Mouse (Mus musculus): Measurements from ENCODE around the gene Igdcc3.
A peak's percentile ranks its signal among the peaks of the same experiment; 100 is the strongest.

The Igdcc3 gene

GRCm38 (mm10) chr9:65140491-65140890, 498 bp upstream of the Igdcc3 start:
- DNase-seq (ENCODE audit: low spot score in 2 of 2) = no peak

- DNase-seq (ENCODE audit: low spot score in 2 of 2) = peak in 1 of 2 experiments; percentile 47
Measured at GRCm38 (mm10) chr9:65141306-65141975, 452 bp downstream of the Igdcc3 start.

DNA sequence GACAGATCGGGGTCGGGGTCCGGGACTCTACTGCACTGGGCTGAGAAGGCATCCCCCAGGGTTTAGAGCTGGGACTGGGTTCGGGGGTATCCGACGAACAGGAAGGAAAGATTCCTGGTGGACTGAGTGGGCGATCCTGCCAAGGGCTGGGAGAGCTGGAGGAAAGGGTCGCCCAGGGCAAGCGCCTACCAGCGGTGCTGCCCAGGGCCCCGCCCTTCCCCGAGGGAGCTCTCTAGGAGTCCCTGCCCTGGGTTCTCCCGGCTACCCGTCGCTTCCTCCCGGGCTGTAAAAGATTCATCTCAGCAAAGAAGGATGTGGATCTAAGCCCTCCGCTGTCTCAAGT, 958 bp downstream of the Igdcc3 start:
- no peak for DNase-seq (ENCODE audit: low spot score in 2 of 2)

GRCm38 (mm10) chr9:65142399-65142798, 1.4 kb downstream of the Igdcc3 start:
- no peak for DNase-seq (ENCODE audit: low spot score in 2 of 2)

DNA sequence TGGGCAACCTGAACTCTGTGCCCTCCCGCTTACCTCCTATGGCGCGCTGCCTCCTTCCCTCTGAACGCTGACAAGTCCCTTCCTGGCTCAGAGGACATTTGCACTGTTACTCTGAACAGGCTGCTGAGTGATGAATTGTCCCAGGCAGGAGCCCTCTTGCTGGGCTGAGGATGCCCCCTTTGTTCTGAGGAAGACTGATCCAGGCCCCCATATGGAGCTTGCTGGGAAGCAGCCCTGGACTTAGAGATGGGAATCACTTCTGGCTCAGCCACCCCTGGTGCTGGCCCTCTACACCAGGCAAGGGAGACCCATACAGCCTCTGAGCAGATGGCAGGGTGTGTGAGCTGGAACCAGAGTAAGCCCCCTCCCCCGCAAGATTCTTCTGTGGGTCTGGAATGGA, 5.0 kb downstream of the Igdcc3 start:
- no peak for DNase-seq (ENCODE audit: low spot score in 2 of 2)

- DNase-seq (ENCODE audit: low spot score in 2 of 2) = no peak
Measured at GRCm38 (mm10) chr9:65148507-65148906, 7.5 kb downstream of the Igdcc3 start.

- DNase-seq (ENCODE audit: low spot score in 2 of 2) = no peak
Measured at GRCm38 (mm10) chr9:65152711-65153330, 11.8 kb downstream of the Igdcc3 start.

DNA sequence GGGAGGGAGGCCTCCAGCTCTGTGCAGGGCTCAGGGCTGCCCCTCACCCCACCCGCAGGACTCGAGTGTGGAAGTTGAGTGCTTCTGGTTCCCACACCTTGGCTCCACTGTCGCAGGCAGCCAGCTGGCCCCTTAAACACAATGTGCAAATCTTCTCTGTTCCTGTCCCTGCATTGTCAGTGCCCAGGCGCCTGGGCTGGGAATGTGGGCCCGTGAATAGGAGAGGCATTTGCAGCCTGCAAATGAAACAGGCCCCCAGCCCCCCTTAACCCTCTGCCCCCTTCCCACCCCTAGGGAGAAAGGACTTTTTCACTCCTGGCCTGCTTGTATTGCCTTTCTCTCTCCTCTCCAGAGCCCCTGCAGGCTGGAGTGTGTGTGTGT, 12.3 kb downstream of the Igdcc3 start:
- no peak for DNase-seq (ENCODE audit: low spot score in 2 of 2)

- DNase-seq (ENCODE audit: low spot score in 2 of 2) = no peak
Measured at GRCm38 (mm10) chr9:65154692-65155455, 13.9 kb downstream of the Igdcc3 start.

DNA sequence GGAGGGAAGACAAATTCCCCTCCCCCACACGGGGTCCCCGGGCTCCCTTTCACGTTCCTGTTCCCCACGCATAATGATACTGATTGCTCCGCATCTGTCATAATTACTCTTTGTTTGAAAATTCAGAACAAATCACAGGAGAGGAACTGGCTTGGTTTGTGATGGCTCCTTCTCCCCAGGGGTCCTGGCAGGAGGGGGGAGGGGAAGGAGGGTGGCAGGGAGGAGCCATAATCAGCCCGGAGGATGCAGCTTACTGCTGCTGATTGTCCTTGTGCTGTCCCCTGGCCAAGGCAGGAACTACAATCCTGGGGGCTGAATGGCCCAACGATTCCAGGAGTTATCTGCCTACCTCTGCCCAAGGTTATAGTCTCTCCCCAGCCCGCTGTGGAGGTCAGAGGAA, 15.6 kb downstream of the Igdcc3 start:
- DNase-seq (ENCODE audit: low spot score in 2 of 2) = no peak

GRCm38 (mm10) chr9:65157631-65158030, 16.6 kb downstream of the Igdcc3 start:
- no peak for DNase-seq (ENCODE audit: low spot score in 2 of 2)

DNA sequence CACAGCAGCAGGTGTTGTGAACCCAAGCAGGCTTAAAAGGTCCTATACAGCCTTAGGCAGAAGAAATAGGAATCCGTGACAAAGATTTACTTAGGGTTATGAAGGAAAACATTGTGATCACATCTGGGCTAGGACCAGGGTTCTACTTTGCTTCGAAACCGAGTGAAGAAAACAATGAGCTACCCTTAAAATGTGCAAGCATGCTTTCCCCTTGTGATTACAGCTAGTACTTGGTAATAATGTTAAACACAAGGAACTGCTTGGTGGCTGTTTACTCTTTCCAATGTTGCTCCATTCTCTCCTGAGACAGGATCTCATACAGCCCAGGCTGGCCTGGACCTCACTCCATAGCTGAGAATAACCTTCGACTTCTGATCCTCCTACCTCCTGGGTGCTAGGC, 20.2 kb downstream of the Igdcc3 start:
- DNase-seq (ENCODE audit: low spot score in 2 of 2) = no peak

GRCm38 (mm10) chr9:65161881-65162280, 20.9 kb downstream of the Igdcc3 start:
- DNase-seq (ENCODE audit: low spot score in 2 of 2) = no peak

DNA sequence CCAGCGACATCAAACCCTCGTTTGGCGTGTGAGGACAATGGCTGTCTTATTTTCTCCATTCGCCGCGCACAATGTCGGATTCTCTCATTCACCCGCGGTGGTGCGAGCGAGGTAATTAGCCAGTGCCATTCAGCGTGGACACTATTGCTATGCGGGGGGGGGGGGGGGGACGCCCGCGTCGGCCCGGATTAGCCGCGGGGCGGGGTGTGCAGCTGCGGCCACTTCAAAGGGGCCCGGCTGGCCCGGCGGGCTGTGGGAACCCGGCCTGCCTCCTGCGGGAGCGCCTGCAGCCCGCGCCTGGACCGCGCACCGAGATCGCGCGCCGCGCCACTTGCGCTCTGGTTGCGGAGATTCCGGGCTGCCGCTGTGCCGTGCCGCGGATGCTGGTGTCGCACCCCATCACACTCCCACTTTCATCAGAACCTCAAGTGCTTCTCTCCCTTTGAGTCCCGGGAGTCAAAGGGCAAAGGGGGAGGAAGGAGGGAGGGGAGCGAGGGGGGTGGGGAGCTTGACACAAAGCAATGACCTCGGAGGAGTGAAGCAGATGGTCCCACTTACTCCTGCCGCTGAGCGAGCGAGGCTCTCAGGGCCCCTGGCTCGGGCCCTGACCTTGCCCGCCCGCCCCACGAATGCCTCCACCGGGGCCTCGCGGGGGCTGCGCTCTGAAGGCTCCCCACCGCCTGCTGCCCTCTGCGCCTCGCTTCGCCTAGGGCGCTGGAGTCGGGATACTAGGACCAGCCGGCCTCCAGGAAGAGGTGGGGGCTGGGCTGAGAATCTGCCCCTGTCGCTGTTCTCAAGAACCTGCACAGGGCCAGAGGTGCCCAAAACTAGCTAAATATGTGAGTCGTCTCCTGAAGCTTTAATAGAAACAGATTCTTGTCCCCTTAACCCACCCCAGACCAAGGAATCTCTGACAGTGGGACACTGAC, 22.0 kb downstream of the Igdcc3 start:
- no peak for DNase-seq (ENCODE audit: low spot score in 2 of 2)

- DNase-seq (ENCODE audit: low spot score in 2 of 2) = no peak
Measured at GRCm38 (mm10) chr9:65164870-65165269, 23.9 kb downstream of the Igdcc3 start.

GRCm38 (mm10) chr9:65166386-65166785, 25.4 kb downstream of the Igdcc3 start:
- DNase-seq (ENCODE audit: low spot score in 2 of 2) = no peak

DNA sequence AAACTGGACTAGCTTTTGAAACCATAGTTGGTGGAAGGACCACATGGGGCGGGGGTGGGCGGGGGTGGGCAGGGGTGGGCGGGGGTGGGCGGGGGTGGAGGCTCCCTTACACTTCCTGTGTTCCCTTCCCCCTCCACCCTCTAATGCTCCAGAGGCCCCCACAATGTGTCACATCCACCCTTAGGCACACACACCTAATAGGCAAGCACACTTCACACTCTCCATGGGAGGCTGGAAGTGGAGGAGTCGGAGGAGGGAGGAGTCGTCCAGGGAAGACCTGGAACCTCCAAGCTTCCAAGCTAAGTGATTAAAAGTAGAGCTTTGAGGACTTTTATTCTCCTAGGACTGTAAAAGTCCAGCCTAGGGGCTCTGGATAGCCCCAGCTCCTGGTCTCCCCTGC, 27.5 kb downstream of the Igdcc3 start:
- no peak for DNase-seq (ENCODE audit: low spot score in 2 of 2)

DNA sequence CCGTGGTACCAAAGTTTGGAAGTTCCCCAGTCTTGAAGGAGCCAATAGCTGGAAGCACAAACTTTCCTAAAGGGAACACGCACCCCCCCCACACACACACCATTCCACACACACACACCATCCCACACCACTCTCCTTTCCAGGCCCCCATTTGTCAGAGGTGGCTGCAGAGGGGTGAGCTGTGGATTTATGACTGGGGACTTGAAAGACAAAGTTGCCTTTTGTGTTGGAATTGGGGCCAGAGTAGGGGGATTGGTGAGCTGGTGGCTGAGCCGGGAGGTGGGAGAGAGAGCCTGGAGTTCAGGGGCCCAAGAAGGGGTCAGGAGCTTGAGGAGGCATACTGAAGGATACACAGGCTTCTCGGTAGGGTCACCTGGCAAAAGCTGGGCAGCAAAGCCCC, 28.0 kb downstream of the Igdcc3 start:
- DNase-seq (ENCODE audit: low spot score in 2 of 2) = no peak

DNA sequence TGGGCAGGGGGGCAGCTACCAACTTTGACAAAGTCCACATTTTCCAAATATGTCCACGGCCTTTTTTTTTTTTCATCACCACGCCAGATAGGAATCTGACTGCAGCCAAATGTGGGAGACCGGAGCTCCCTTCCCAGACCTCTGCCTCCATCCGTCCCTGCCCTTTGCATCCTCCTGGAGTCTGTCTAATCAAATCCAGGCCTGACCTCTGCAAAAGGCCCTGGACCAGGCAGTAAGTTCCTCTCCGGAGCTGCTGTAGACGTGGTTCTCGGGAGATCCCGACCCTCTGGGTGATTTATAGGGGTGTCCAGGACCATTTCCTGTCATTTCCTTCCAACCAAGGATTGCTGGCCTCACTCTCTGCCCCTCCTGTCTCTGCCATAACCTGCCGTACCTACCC, 31.7 kb downstream of the Igdcc3 start:
- no peak for DNase-seq (ENCODE audit: low spot score in 2 of 2)

GRCm38 (mm10) chr9:65175234-65175938, 34.4 kb downstream of the Igdcc3 start:
- DNase-seq (ENCODE audit: low spot score in 2 of 2) = no peak

All from thymus, postnatal 10 days (tissue).